Mouse (Mus musculus) heart, embryonic 12.5 days (tissue): Measurements from ENCODE around the gene Vmn1r163. TPM values are rescaled to one million over a fixed set of nuclear protein-coding genes. Genes with fewer than 3 reads are reported as not detected.
"Not testable (repeated sequence)": the region's sequence is repeated elsewhere in the genome, so short reads cannot be mapped to it uniquely, and the experiment has no call there.

Experiments used
- ATAC-seq: fragments of 200-750 bp; cut with Nextera tagmentation; 2 replicates; pipeline ENCODE4 v1.8.0; 2017; ENCODE audit warnings: moderate TSS enrichment, moderate library complexity; ENCODE audit not compliant: insufficient number of reproducible peaks, low FRiP score
- H3K27ac ChIP-seq: fragments of 300-500 bp; sonication (generic); 2 replicates; pipeline ENCODE4 v1.5.1; 2016; ENCODE audit warnings: mild to moderate bottlenecking, moderate library complexity; ENCODE audit not compliant: poor library complexity, severe bottlenecking
- H3K27me3 ChIP-seq: fragments of 300-500 bp; sonication (generic); replicated peaks from 2 replicates; pipeline ENCODE4 v1.6.1; 2016; ENCODE audit warnings: mild to moderate bottlenecking, moderate library complexity
- H3K36me3 ChIP-seq: fragments of 300-500 bp; sonication (generic); 2 replicates; pipeline ENCODE4 v1.6.1; 2016; ENCODE audit warnings: mild to moderate bottlenecking, moderate library complexity
- H3K4me1 ChIP-seq: fragments of 300-500 bp; sonication (generic); replicated peaks from 2 replicates; pipeline ENCODE4 v1.6.1; 2016; ENCODE audit warnings: mild to moderate bottlenecking
- H3K4me2 ChIP-seq: fragments of 300-500 bp; sonication (generic); 2 replicates; pipeline ENCODE4 v1.6.1; 2016; ENCODE audit warnings: mild to moderate bottlenecking, moderate library complexity
- H3K4me3 ChIP-seq: fragments of 300-500 bp; sonication (generic); 2 replicates; pipeline ENCODE4 v1.5.1; 2016; ENCODE audit warnings: mild to moderate bottlenecking
- H3K9ac ChIP-seq: fragments of 300-500 bp; sonication (generic); 2 replicates; pipeline ENCODE4 v1.6.1; 2016; ENCODE audit warnings: mild to moderate bottlenecking, moderate library complexity
- H3K9me3 ChIP-seq: fragments of 300-500 bp; sonication (generic); replicated peaks from 2 replicates; pipeline ENCODE4 v1.6.1; 2016; ENCODE audit warnings: mild to moderate bottlenecking, moderate library complexity
- WGBS: fragments of 180-500 bp; shearing (Covaris S2); methylation state at CpG from one replicate; pipeline ENCODE4 v1.1.7; 2016; 5-methylcytosine and 5-hydroxymethylcytosine counted together
- polyA plus RNA-seq: library from polyadenylated mRNA; unstranded; fragments of >200 nt; fragmentation: Nextera tagmentation; extraction: Ambion mirVana; gene quantifications from 2 replicates; pipeline ENCODE4 v1.2.1, GENCODE M21; 2016

Vmn1r163 gene
- not detected in 2 replicates for polyA plus RNA-seq

DNA sequence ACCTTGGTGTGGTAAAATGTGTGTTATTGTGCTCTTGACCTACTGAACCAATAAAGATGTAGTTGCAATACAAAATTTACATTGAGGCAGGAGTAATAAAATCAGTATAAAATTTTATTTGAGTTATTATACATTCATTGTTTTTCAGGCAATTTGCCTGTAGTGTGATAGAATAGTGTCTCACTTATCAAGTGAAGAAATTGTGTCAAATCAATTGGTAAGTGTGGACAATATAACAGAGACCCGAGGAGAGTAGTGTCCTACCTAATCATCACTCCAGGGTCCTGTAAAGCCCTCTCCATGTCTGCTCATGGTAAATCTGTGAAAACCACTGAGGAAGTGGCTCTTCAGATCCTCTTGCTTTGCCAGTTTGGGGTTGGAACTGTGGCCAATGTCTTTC, at the start of gene Vmn1r163:
Vmn1r163 (plus strand) TSS at position 301 of the 400 bp plus-strand sequence.
- not testable (repeated sequence) for H3K27me3 ChIP-seq, H3K4me3 ChIP-seq, H3K9me3 ChIP-seq, H3K4me1 ChIP-seq, ATAC-seq, H3K9ac ChIP-seq, H3K4me2 ChIP-seq, H3K36me3 ChIP-seq, H3K27ac ChIP-seq
- WGBS, result no CpG with 5 or more reads among the region's 1 CpGs

DNA sequence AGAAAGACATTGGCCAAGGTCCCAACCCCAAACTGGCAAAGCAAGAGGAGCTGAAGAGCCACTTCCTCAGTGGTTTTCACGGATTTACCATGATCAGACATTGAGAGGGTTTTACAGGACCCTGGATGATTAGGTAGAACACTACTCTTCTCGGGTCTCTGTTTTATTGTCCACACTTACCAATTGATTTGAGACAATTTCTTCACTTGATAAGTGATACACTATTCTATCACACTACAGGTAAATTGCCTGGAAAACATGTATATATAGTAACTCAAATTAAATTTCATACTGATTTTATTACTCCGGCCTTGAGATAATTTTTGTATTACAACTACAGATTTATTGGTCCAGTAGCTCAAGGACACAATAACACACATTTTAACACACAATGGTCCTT, 35.5 kb upstream of the Vmn1r163 start, which contains the start of gene Gm4216:
Gm4216 (minus strand) TSS at position 101 of the 400 bp plus-strand sequence.
- H3K9me3 ChIP-seq, H3K27me3 ChIP-seq, H3K4me3 ChIP-seq, H3K27ac ChIP-seq, H3K9ac ChIP-seq, H3K36me3 ChIP-seq, H3K4me1 ChIP-seq, H3K4me2 ChIP-seq, ATAC-seq: not testable (repeated sequence)
- no CpG with 5 or more reads among the region's 3 CpGs for WGBS

DNA sequence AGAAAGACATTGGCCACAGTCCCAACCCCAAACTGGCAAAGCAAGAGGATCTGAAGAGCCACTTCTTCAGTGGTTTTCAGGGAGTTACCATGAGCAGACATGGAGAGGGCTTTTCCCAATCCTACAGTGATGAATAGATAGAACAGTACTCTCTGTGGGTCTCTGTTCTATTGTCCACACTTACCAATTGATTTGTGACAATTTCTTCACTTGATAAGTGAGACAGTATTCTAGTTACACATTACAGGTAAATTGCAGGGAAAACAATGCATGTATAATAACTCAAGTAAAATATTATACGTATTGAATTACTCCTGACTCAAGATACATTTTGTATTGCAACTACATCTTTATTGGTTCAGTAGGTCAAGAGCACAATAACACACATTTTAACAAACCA, 12.0 kb downstream of the Vmn1r163 start, which contains the start of gene Gm8720:
Gm8720 (minus strand) TSS at position 101 of the 400 bp plus-strand sequence.
- not testable (repeated sequence) for H3K9ac ChIP-seq, H3K4me2 ChIP-seq, H3K4me3 ChIP-seq, ATAC-seq, H3K9me3 ChIP-seq, H3K4me1 ChIP-seq, H3K27ac ChIP-seq, H3K27me3 ChIP-seq, H3K36me3 ChIP-seq
- no CpG with 5 or more reads among the region's 1 CpGs for WGBS

Other genes starting within 250 kb of the Vmn1r163 start
- not detected in 2 replicates for gene Vmn1r159, start 211.9 kb upstream of the Vmn1r163 start, polyA plus RNA-seq
- not detected in 2 replicates for gene Vmn1r160, start 184.3 kb upstream of the Vmn1r163 start, polyA plus RNA-seq
- not detected in 2 replicates for gene Gm4214, start 70.9 kb upstream of the Vmn1r163 start, polyA plus RNA-seq
- not detected in 2 replicates for gene Gm4216, start 35.6 kb upstream of the Vmn1r163 start, polyA plus RNA-seq
- gene Gm8720, start 11.9 kb downstream of the Vmn1r163 start, polyA plus RNA-seq, result not detected in 2 replicates
- gene Gm10662, start 88.9 kb downstream of the Vmn1r163 start, polyA plus RNA-seq, result not detected in 2 replicates
- not detected in 2 replicates for gene Vmn1r165, start 161.8 kb downstream of the Vmn1r163 start, polyA plus RNA-seq
- gene Vmn1r166, start 196.1 kb downstream of the Vmn1r163 start, polyA plus RNA-seq, result not detected in 2 replicates
- gene Gm6902, start 223.4 kb downstream of the Vmn1r163 start, polyA plus RNA-seq, result not detected in 2 replicates
- not detected in 2 replicates for gene Nlrp4e, start 245.7 kb downstream of the Vmn1r163 start, polyA plus RNA-seq